ENCODE assay signal across 27 mouse cellular contexts in the genomic region with DNA sequence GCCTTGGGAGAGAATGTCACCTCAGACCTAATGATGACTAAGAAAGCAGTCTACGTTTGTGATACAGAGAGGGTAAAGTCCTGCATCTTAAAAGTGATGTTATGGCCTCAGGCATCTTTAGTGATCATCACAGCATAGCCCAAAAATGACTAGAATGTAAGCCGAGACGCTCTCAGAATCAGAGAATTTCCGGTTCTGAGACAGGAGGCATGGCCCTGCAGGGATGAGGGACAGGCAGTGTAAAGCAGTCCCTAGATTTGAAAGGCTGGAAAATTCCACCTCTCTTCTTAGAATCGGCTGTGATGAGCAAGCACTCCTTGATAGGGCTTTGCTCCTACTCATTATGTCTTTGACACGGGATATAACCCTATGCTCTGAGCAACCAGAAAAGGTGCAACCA. TPM values are rescaled to one million over a fixed set of nuclear protein-coding genes. Genes with fewer than 3 reads are reported as not detected.
DNase-seq lines count a peak whose midpoint lies in the region; ATAC-seq lines count a peak whose summit lies in the region.
"Had no signal": no experiment of that assay in that cellular context is flagged by ENCODE, and none has a peak within 500 bp of the region (broad histone marks: within the 10 kb centered on the region; RNA-seq: fewer than 3 reads in every experiment).

No protein-coding gene starts in this region.

- ATAC-seq in heart, embryonic 13.5 days (ENCODE audit: extremely low read depth, insufficient number of reproducible peaks, low FRiP score, low TSS enrichment) = no peak
- no peak for ATAC-seq in kidney, embryonic 14.5 days (ENCODE audit: low FRiP score, low TSS enrichment)
- ATAC-seq: forebrain, embryonic 13.5 days; forebrain, embryonic 16.5 days; hindbrain, embryonic 16.5 days; intestine, embryonic 15.5 days had no signal

- no peaks in the 10 kb centered on the region for H3K9me3 ChIP-seq in heart, embryonic 13.5 days
- no peaks in the 10 kb centered on the region for H3K9me3 ChIP-seq in kidney, embryonic 14.5 days (ENCODE audit: control insufficient read depth, low read length)
- H3K9me3 ChIP-seq: embryonic facial prominence, embryonic 10.5 days; embryonic facial prominence, embryonic 13.5 days; forebrain, embryonic 10.5 days; forebrain, embryonic 13.5 days; heart, embryonic 15.5 days; hindbrain, embryonic 12.5 days; intestine, embryonic 15.5 days had no signal

- H3K4me2 ChIP-seq in heart, embryonic 13.5 days = no peak overlapping the region
- no peak overlapping the region for H3K4me2 ChIP-seq in kidney, embryonic 14.5 days (replicated peaks; ENCODE audit: low read depth, low read length)
- H3K4me2 ChIP-seq: embryonic facial prominence, embryonic 13.5 days; forebrain, embryonic 13.5 days; heart, embryonic 11.5 days; heart, embryonic 15.5 days; hindbrain, embryonic 12.5 days; intestine, embryonic 15.5 days had no signal

- intact Hi-C loops in heart, postnatal 36 days (cut with DNase I) = loop anchor here (5.0 kb wide), 1 partner anchor 33 kb away; no protein-coding TSS in a partner anchor

- peaks cover 15% of the 10 kb centered on the region; the same call in 1 of the 2 replicates for H3K36me3 ChIP-seq in heart, embryonic 13.5 days
- peaks cover 16% of the 10 kb centered on the region; the same call in 1 of the 2 replicates for H3K36me3 ChIP-seq in kidney, embryonic 14.5 days (ENCODE audit: control insufficient read depth, insufficient read depth, low read length)
- H3K36me3 ChIP-seq: forebrain, embryonic 10.5 days; heart, embryonic 15.5 days; hindbrain, embryonic 12.5 days; intestine, embryonic 15.5 days had no signal

- WGBS in heart, embryonic 13.5 days = 65% methylated on average over 6 of the region's 6 CpGs
- WGBS in kidney, embryonic 14.5 days = 75% methylated on average over 6 of the region's 6 CpGs

- H3K9ac ChIP-seq in heart, embryonic 13.5 days = no peak overlapping the region
- H3K9ac ChIP-seq in kidney, embryonic 14.5 days (ENCODE audit: low read depth, low read length) = no peak overlapping the region
- H3K9ac ChIP-seq: embryonic facial prominence, embryonic 13.5 days; forebrain, embryonic 13.5 days; heart, embryonic 15.5 days; hindbrain, embryonic 12.5 days; intestine, embryonic 15.5 days had no signal

- H3K4me1 ChIP-seq in heart, embryonic 13.5 days = peaks cover 95% of the 10 kb centered on the region
- H3K4me1 ChIP-seq in kidney, embryonic 14.5 days (ENCODE audit: control insufficient read depth, insufficient read depth, low read length) = peaks cover 40% of the 10 kb centered on the region
- H3K4me1 ChIP-seq in brown adipose tissue, adult 24 weeks (ENCODE audit: control insufficient read depth, insufficient read depth, insufficient read length, low read length) = peaks cover 68% of the 10 kb centered on the region
- H3K4me1 ChIP-seq: forebrain, embryonic 13.5 days had no signal

- 0 out of 2 replicates have a peak overlapping the region, but pooled peaks have one; percentile 2 for H3K27ac ChIP-seq in heart, embryonic 13.5 days (replicated peaks)
- H3K27ac ChIP-seq in kidney, embryonic 14.5 days (ENCODE audit: low read depth, low read length) = no peak overlapping the region
- peak overlapping the region; percentile 3 for H3K27ac ChIP-seq in brown adipose tissue, adult 24 weeks (replicated peaks; ENCODE audit: low read depth, low read length)
- H3K27ac ChIP-seq: embryonic facial prominence, embryonic 10.5 days; embryonic facial prominence, embryonic 13.5 days; forebrain, embryonic 10.5 days; forebrain, embryonic 13.5 days; hindbrain, embryonic 12.5 days; intestine, embryonic 15.5 days had no signal

- no peaks in the 10 kb centered on the region for H3K27me3 ChIP-seq in heart, embryonic 13.5 days (replicated peaks)
- H3K27me3 ChIP-seq in kidney, embryonic 14.5 days (ENCODE audit: control insufficient read depth, insufficient read depth, low read length) = no peaks in the 10 kb centered on the region
- H3K27me3 ChIP-seq: embryonic facial prominence, embryonic 13.5 days; forebrain, embryonic 13.5 days; heart, embryonic 15.5 days; hindbrain, embryonic 12.5 days; intestine, embryonic 15.5 days had no signal

- no peak for DNase-seq in heart, postnatal 36 days
- DNase-seq in kidney, postnatal 14 days = peak; percentile 46
- DNase-seq in spleen, postnatal 36 days (ENCODE audit: low spot score in 2 of 2) = no peak
- DNase-seq: adrenal gland, postnatal 10 days; adrenal gland, postnatal 36 days; cerebellum, adult 11 months; cerebellum, adult 2 months; cerebellum, adult 9-11 months; cerebellum, postnatal 36 days; embryo, embryonic 11 days; gastrocnemius, postnatal 25 days; heart, adult 18-20 months; heart, postnatal 10 days; kidney, adult 11 months had no signal

- H3K4me3 ChIP-seq in heart, embryonic 13.5 days = no peak overlapping the region
- no peak overlapping the region for H3K4me3 ChIP-seq in kidney, embryonic 14.5 days (ENCODE audit: low read length)
- H3K4me3 ChIP-seq in brown adipose tissue, adult 24 weeks (ENCODE audit: insufficient read depth, low read depth, low read length) = no peak overlapping the region
- H3K4me3 ChIP-seq: embryonic facial prominence, embryonic 10.5 days; embryonic facial prominence, embryonic 13.5 days; forebrain, embryonic 10.5 days; forebrain, embryonic 13.5 days; heart, embryonic 15.5 days; hindbrain, embryonic 12.5 days; intestine, embryonic 15.5 days had no signal

RNA-seq across cellular contexts. Expression of a gene that starts 48.8 kb away (rescaled TPM):
- 66.9 and 71.5 TPM in 2 replicates for polyA plus RNA-seq in heart, embryonic 13.5 days (2015; fragmentation: Nextera tagmentation; extraction: Ambion mirVana)
- total RNA-seq in heart, postnatal 36 days (2021) = 100 to 1,000 TPM; 228 to 282 TPM
- polyA plus RNA-seq in kidney, embryonic 14.5 days (2014; fragmentation: Nextera tagmentation; extraction: Ambion mirVana) = 45.1 and 82.2 TPM in 2 replicates
- 51.1 and 77.2 TPM in 2 replicates for polyA plus RNA-seq in brown adipose tissue, adult 24 weeks (2012; ENCODE audit: insufficient read depth, insufficient read length, missing spikeins)

RNA-seq across cellular contexts. Expression of a gene that starts 48.8 kb away (rescaled TPM):
- 164 TPM in 2 replicates for polyA plus RNA-seq in heart, embryonic 13.5 days (2015; fragmentation: Nextera tagmentation; extraction: Ambion mirVana)
- total RNA-seq in heart, postnatal 36 days (2021) = 100 to 1,000 TPM; 371 to 526 TPM
- polyA plus RNA-seq in kidney, embryonic 14.5 days (2014; fragmentation: Nextera tagmentation; extraction: Ambion mirVana) = 169 and 322 TPM in 2 replicates
- 142 and 186 TPM in 2 replicates for polyA plus RNA-seq in brown adipose tissue, adult 24 weeks (2012; ENCODE audit: insufficient read depth, insufficient read length, missing spikeins)
